Mouse (Mus musculus) brain, embryonic 14.5 days (tissue): Measurements from ENCODE around the gene Gpsm3.

ENCODE experiments used
- CTCF ChIP-seq: fragments of 200-500 bp; IDR thresholded peaks from 2 replicates; pipeline ENCODE4 v1.5.1; 2012; ENCODE audit warnings: inconsistent platforms, mild to moderate bottlenecking, moderate library complexity, borderline replicate concordance; ENCODE audit not compliant: insufficient read depth, insufficient read length; ENCODE audit errors: extremely low read depth
- POLR2A ChIP-seq: fragments of 200-500 bp; IDR thresholded peaks from 2 replicates; pipeline ENCODE4 v1.6.1; 2012; ENCODE audit warnings: mild to moderate bottlenecking, inconsistent platforms, borderline replicate concordance; ENCODE audit not compliant: poor library complexity, insufficient read depth, insufficient read length, severe bottlenecking; ENCODE audit errors: extremely low read depth

- TF ChIP-seq CTCF, result no peak
- no peak for TF ChIP-seq POLR2A
Measured at GRCm38 (mm10) chr17:34576577-34576976, 13.0 kb upstream of the Gpsm3 start.
